In genomic region chr12:79821901-79822300, GRCm38 (mm10) we compare ENCODE assay signal across 12 mouse cellular contexts.
DNase-seq lines count a peak whose midpoint lies in the region; ATAC-seq and TF ChIP-seq lines count a peak whose summit lies in the region.
"Had no signal": no experiment of that assay in that cellular context is flagged by ENCODE, and none has a peak within 500 bp of the region (broad histone marks: within the 10 kb centered on the region; RNA-seq: fewer than 3 reads in every experiment).

No protein-coding gene starts in this region.

- WGBS in forebrain, postnatal 0 days, result 61% methylated on average over 5 of the region's 5 CpGs
- WGBS in forebrain, embryonic 12.5 days, result 92% methylated on average over 5 of the region's 5 CpGs
- 77% methylated on average over 5 of the region's 5 CpGs for WGBS in embryonic facial prominence, embryonic 13.5 days
- 52% methylated on average over 5 of the region's 5 CpGs for WGBS in hindbrain, embryonic 16.5 days

- H3K27me3 ChIP-seq in forebrain, postnatal 0 days (ENCODE audit: insufficient read depth, low read length), result no peaks in the 10 kb centered on the region
- H3K27me3 ChIP-seq in forebrain, embryonic 12.5 days, result peaks cover 9% of the 10 kb centered on the region
- H3K27me3 ChIP-seq in embryonic facial prominence, embryonic 13.5 days, result no peaks in the 10 kb centered on the region
- no peaks in the 10 kb centered on the region for H3K27me3 ChIP-seq in hindbrain, embryonic 16.5 days (replicated peaks; ENCODE audit: control insufficient read depth, insufficient read depth, low read length)

- ATAC-seq in forebrain, postnatal 0 days, result peak; percentile 36; the same call in 1 of the 2 replicates
- ATAC-seq in forebrain, embryonic 12.5 days (ENCODE audit: low FRiP score), result no peak
- ATAC-seq in embryonic facial prominence, embryonic 13.5 days (ENCODE audit: insufficient number of reproducible peaks, insufficient read depth, low FRiP score, low TSS enrichment, low read depth), result no peak
- peak; percentile 69 for ATAC-seq in hindbrain, embryonic 16.5 days
- ATAC-seq: CD4-positive, CD25-positive, alpha-beta regulatory T cell, adult 4 months; intestine, postnatal 0 days had no signal

- H3K4me2 ChIP-seq in forebrain, postnatal 0 days (ENCODE audit: low read depth), result no peak overlapping the region
- H3K4me2 ChIP-seq in forebrain, embryonic 12.5 days, result no peak overlapping the region
- H3K4me2 ChIP-seq in embryonic facial prominence, embryonic 13.5 days, result no peak overlapping the region
- H3K4me2 ChIP-seq in hindbrain, embryonic 16.5 days (ENCODE audit: low read length), result no peak overlapping the region

- H3K36me3 ChIP-seq in forebrain, postnatal 0 days (ENCODE audit: insufficient read depth), result no peaks in the 10 kb centered on the region
- no peaks in the 10 kb centered on the region for H3K36me3 ChIP-seq in forebrain, embryonic 12.5 days (replicated peaks)
- H3K36me3 ChIP-seq in embryonic facial prominence, embryonic 13.5 days, result no peaks in the 10 kb centered on the region
- no peaks in the 10 kb centered on the region for H3K36me3 ChIP-seq in hindbrain, embryonic 16.5 days (ENCODE audit: control insufficient read depth, insufficient read depth, low read length)

- H3K4me1 ChIP-seq in forebrain, postnatal 0 days (ENCODE audit: insufficient read depth), result no peaks in the 10 kb centered on the region
- H3K4me1 ChIP-seq in forebrain, embryonic 12.5 days, result peaks cover 25% of the 10 kb centered on the region
- peaks cover 39% of the 10 kb centered on the region for H3K4me1 ChIP-seq in embryonic facial prominence, embryonic 13.5 days
- no peaks in the 10 kb centered on the region for H3K4me1 ChIP-seq in hindbrain, embryonic 16.5 days (ENCODE audit: control insufficient read depth, insufficient read depth, low read depth, low read length)

- no peak for TF ChIP-seq CTCF in forebrain, postnatal 0 days (IDR thresholded peaks at IDR 0.05; ENCODE audit: low read depth)

- no peak overlapping the region for H3K4me3 ChIP-seq in forebrain, postnatal 0 days (ENCODE audit: low read depth, low read length)
- no peak overlapping the region for H3K4me3 ChIP-seq in forebrain, embryonic 12.5 days (replicated peaks)
- no peak overlapping the region for H3K4me3 ChIP-seq in embryonic facial prominence, embryonic 13.5 days
- no peak overlapping the region for H3K4me3 ChIP-seq in hindbrain, embryonic 16.5 days (ENCODE audit: low read length)

- DNase-seq in forebrain, postnatal 0 days, result peak; percentile 32
- peak; percentile 89 for DNase-seq in left cerebral cortex, postnatal 4 days
- DNase-seq in left cerebral cortex, postnatal 10 days (ENCODE audit: extremely low spot score in 1 of 2, low spot score in 2 of 2), result no peak
- DNase-seq in ovary, postnatal 36 days (ENCODE audit: low spot score), result no peak
- no peak for DNase-seq in frontal cortex, postnatal 14 days (ENCODE audit: low spot score in 2 of 2)
- DNase-seq: cerebellum, adult 8-10 months; thymus, postnatal 4 days had no signal

- intact Hi-C loops in left cerebral cortex, postnatal 4 days (cut with DNase I), result no loop called here
- intact Hi-C loops in left cerebral cortex, postnatal 10 days (cut with DNase I), result no loop called here

- no peaks in the 10 kb centered on the region for H3K9me3 ChIP-seq in forebrain, postnatal 0 days (ENCODE audit: low read length)
- no peaks in the 10 kb centered on the region for H3K9me3 ChIP-seq in forebrain, embryonic 12.5 days
- no peaks in the 10 kb centered on the region for H3K9me3 ChIP-seq in embryonic facial prominence, embryonic 13.5 days
- no peaks in the 10 kb centered on the region for H3K9me3 ChIP-seq in hindbrain, embryonic 16.5 days (ENCODE audit: control insufficient read depth, low read length)

- no peak overlapping the region for H3K9ac ChIP-seq in forebrain, postnatal 0 days
- H3K9ac ChIP-seq in forebrain, embryonic 12.5 days, result no peak overlapping the region
- no peak overlapping the region for H3K9ac ChIP-seq in embryonic facial prominence, embryonic 13.5 days
- no peak overlapping the region for H3K9ac ChIP-seq in hindbrain, embryonic 16.5 days (ENCODE audit: low read depth, low read length)

- H3K27ac ChIP-seq in forebrain, postnatal 0 days (ENCODE audit: low read depth, low read length), result no peak overlapping the region
- H3K27ac ChIP-seq in forebrain, embryonic 12.5 days, result no peak overlapping the region
- H3K27ac ChIP-seq in embryonic facial prominence, embryonic 13.5 days, result 0 out of 2 replicates have a peak overlapping the region, but pooled peaks have one; percentile 24
- no peak overlapping the region for H3K27ac ChIP-seq in hindbrain, embryonic 16.5 days (ENCODE audit: low read depth, low read length)

Comparison
In these comparisons a context has a peak if more than half of its experiments do, and no peak if none do; other contexts are left out.
1. ATAC-seq: peak in forebrain, postnatal 0 days (single experiment) and hindbrain, embryonic 16.5 days (single experiment); none in forebrain, embryonic 12.5 days (single experiment) and embryonic facial prominence, embryonic 13.5 days (single experiment).
2. DNase-seq: peak in forebrain, postnatal 0 days (single experiment) and left cerebral cortex, postnatal 4 days (single experiment); none in left cerebral cortex, postnatal 10 days (0 of 2), ovary, postnatal 36 days (single experiment) and frontal cortex, postnatal 14 days (0 of 2).